Mouse (Mus musculus) ES-Bruce4 (cell line): ENCODE measurements around the gene Tmem29.

Experiments
- CTCF ChIP-seq: IDR thresholded peaks from one replicate; pipeline ENCODE4 v1.8.1; 2011; ENCODE audit warnings: low read depth, low read length
- EP300 ChIP-seq: IDR thresholded peaks from 2 replicates; pipeline ENCODE4 v1.6.1; 2011; ENCODE audit warnings: low read depth, low read length; ENCODE audit not compliant: insufficient read depth
- POLR2A ChIP-seq: IDR thresholded peaks from one replicate; pipeline ENCODE4 v1.8.1; 2011; ENCODE audit warnings: low read length; ENCODE audit not compliant: insufficient read depth

DNA sequence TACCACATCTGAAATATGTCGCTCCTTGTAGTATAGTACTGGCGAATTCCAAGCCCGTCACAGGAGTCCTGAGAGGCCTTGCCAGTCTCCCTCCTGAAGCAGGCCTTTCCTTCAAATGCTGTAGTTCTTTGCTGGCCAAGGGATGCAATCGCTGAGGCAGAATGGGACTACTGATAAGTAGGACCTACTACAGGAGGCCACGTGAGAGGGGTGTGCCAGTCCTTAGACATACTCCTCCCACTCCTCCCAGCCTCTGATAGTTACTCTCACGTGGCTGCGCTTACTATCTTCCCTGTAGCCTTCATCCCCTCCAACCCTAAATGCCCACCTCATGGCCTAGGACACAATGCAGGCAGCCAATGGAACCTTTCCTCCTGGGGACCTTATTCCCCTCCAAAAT, 23.6 kb downstream of the Tmem29 start:
- TF ChIP-seq POLR2A: no peak
- TF ChIP-seq EP300: no peak
- TF ChIP-seq CTCF: no peak
